Mouse (Mus musculus): ENCODE data around the gene Psmg4.

GRCm38 (mm10) chr13:34113086-34113485, 49.7 kb upstream of the Psmg4 start:
- no peak for TF ChIP-seq CTCF (conservative IDR thresholded peaks at IDR 0.05; ENCODE audit: low read length)
- TF ChIP-seq POU5F1 (IDR thresholded peaks at IDR 0.05; ENCODE audit: borderline replicate concordance, low read length) = no peak
